Mouse (Mus musculus) forebrain, embryonic 16.5 days (tissue): Measurements from ENCODE around the gene Brf1. TPM values are rescaled to one million over a fixed set of nuclear protein-coding genes. Genes with fewer than 3 reads are reported as not detected.

Experiments used
- ATAC-seq: fragments of 200-750 bp; cut with Nextera tagmentation; 2 replicates; pipeline ENCODE4 v1.8.0; 2017; ENCODE audit warnings: mild to moderate bottlenecking, moderate library complexity
- H3K27ac ChIP-seq: fragments of 300-500 bp; sonication (generic); 2 replicates; pipeline ENCODE4 v1.5.1; 2014; ENCODE audit warnings: low read length, control low read depth
- H3K27me3 ChIP-seq: fragments of 300-500 bp; sonication (generic); replicated peaks from 2 replicates; pipeline ENCODE4 v1.6.1; 2014; ENCODE audit warnings: low read length; ENCODE audit not compliant: control insufficient read depth, insufficient read depth
- H3K36me3 ChIP-seq: fragments of 300-500 bp; sonication (generic); 2 replicates; pipeline ENCODE4 v1.6.1; 2014; ENCODE audit not compliant: control insufficient read depth, insufficient read depth
- H3K4me1 ChIP-seq: fragments of 300-500 bp; sonication (generic); replicated peaks from 2 replicates; pipeline ENCODE4 v1.6.1; 2014; ENCODE audit warnings: low read length; ENCODE audit not compliant: control insufficient read depth, insufficient read depth
- H3K4me2 ChIP-seq: fragments of 300-500 bp; sonication (generic); 2 replicates; pipeline ENCODE4 v1.6.1; 2014; ENCODE audit warnings: mild to moderate bottlenecking, low read length, control low read depth
- H3K4me3 ChIP-seq: fragments of 300-500 bp; sonication (generic); replicated peaks from 2 replicates; pipeline ENCODE4 v1.5.1; 2014; ENCODE audit warnings: mild to moderate bottlenecking, low read length, control low read depth
- H3K9ac ChIP-seq: fragments of 300-500 bp; sonication (generic); replicated peaks from 2 replicates; pipeline ENCODE4 v1.6.1; 2014; ENCODE audit warnings: low read depth, low read length, control low read depth
- H3K9me3 ChIP-seq: fragments of 300-500 bp; sonication (generic); 2 replicates; pipeline ENCODE4 v1.6.1; 2016; ENCODE audit warnings: low read length; ENCODE audit not compliant: control insufficient read depth
- WGBS: fragments of 180-500 bp; shearing (Covaris S2); extraction: QIAGEN DNeasy Blood & Tissue Kit; methylation state at CpG from one replicate; pipeline ENCODE4 v1.1.7; 2014; 5-methylcytosine and 5-hydroxymethylcytosine counted together
- polyA plus RNA-seq: library from polyadenylated mRNA; unstranded; fragments of >200 nt; fragmentation: Nextera tagmentation; extraction: Ambion mirVana; gene quantifications from 2 replicates; pipeline ENCODE4 v1.2.1, GENCODE M21; 2015

Gene Brf1
- polyA plus RNA-seq, 1 experiment from 2014 or later: 64.6 TPM

GRCm38 (mm10) chr12:112940238-112940637 is 60.3 kb downstream of the Brf1 start:
- Histone ChIP-seq H3K4me2 (no peak overlapping the region), H3K4me1 (peaks cover 15% of the 10 kb centered on the region), H3K27me3 (no peaks in the 10 kb centered on the region), H3K36me3 (no peaks in the 10 kb centered on the region), H3K27ac (no peak overlapping the region), H3K9ac (no peak overlapping the region), H3K9me3 (no peaks in the 10 kb centered on the region), H3K4me3 (no peak overlapping the region)
- no peak for ATAC-seq
- WGBS: 85% methylated on average over 4 of the region's 4 CpGs

DNA sequence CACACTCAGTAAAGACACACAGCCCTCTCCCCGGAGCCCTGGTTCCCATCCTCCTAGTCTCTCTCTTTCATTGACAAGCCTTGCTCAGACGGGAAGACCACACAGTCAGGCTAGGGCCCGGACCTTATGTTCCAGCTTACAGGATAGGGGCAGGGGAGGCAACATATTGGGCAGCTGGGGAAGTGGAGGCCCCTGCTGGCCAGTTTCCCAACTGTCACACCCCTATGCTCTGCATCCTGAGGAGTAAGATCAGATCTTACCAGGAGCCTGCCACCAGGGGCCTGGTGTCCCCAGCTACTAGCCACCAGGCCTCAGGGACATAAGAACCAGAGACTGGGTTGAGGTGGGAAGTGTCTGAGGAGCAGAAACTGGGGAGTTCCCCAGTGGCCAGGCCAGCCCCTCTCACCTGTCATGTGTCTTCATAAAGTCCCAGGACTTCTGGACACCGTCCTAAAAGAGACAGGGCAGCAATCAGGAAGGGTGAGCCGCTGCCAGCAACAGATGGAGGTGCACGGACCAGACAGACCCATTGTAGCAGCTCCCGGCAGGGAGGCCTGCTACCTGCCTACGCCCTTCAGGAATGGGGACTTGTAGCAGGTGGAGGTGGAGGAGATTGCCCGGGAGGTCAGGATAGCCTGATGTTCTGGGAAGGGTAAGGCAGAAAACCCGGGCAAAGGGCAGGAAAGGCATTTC is 61.5 kb downstream of the Brf1 start:
- Histone ChIP-seq H3K9me3 (no peaks in the 10 kb centered on the region), H3K27ac (no peak overlapping the region), H3K27me3 (no peaks in the 10 kb centered on the region), H3K4me3 (no peak overlapping the region), H3K4me2 (no peak overlapping the region), H3K9ac (no peak overlapping the region), H3K4me1 (peaks cover 15% of the 10 kb centered on the region), H3K36me3 (no peaks in the 10 kb centered on the region)
- WGBS: 64% methylated on average over 10 of the region's 10 CpGs
- no peak for ATAC-seq

- Histone ChIP-seq H3K9ac (no peak overlapping the region), H3K9me3 (no peaks in the 10 kb centered on the region), H3K27ac (no peak overlapping the region), H3K4me3 (no peak overlapping the region), H3K36me3 (no peaks in the 10 kb centered on the region), H3K4me2 (no peak overlapping the region), H3K4me1 (peaks cover 15% of the 10 kb centered on the region), H3K27me3 (no peaks in the 10 kb centered on the region)
- WGBS: 83% methylated on average over 10 of the region's 10 CpGs
- ATAC-seq: no peak
These were observed 62.1 kb downstream of the Brf1 start for GRCm38 (mm10) chr12:112938366-112938765.

DNA sequence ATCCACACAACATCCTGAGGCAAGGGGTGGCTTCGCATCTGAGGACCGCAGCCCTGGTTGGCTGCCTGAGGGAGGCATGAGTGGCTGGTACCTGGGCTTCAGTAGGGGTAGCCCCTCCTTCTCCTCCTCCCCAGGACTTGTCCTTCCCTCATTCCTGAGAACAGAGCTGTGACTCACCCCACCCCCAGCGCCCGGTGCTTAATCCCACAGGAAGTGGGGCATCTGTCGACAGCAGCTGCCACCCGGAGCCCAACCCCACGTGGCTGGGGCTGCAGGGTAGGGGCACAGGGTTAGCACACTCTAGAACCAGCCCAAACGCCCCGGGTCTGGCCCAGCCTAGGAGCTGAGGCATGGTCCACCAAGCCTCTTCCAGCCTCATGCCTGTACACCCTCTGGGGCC is 62.6 kb downstream of the Brf1 start:
- H3K9ac ChIP-seq: no peak overlapping the region
- no peaks in the 10 kb centered on the region for H3K9me3 ChIP-seq
- no peaks in the 10 kb centered on the region for H3K36me3 ChIP-seq
- H3K4me1 ChIP-seq: peaks cover 15% of the 10 kb centered on the region
- ATAC-seq: no peak
- WGBS: 61% methylated on average over 9 of the region's 9 CpGs
- no peaks in the 10 kb centered on the region for H3K27me3 ChIP-seq
- H3K4me3 ChIP-seq: no peak overlapping the region
- no peak overlapping the region for H3K27ac ChIP-seq
- no peak overlapping the region for H3K4me2 ChIP-seq

DNA sequence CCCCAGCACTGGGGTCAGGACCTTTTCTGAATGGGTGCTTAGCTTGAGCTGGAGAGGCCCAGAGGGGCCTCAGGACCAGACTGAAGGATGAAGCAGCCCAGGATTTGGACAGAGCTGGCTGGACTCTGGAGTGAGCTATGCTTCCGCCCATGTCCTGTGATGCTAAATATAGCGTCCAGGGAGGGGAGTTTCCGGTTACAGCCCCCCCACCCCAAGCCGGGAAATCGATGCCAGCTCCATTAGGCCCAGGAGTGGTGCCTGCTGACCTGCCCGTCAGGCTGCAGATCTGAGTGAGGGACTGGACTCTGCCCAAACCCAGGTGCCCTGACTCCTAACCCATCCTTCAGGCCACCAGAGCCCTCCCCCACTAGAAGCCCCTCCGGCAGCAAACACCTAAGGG is 67.9 kb downstream of the Brf1 start:
- H3K27ac ChIP-seq: no peak overlapping the region
- peaks cover 10% of the 10 kb centered on the region; the same call in 1 of the 2 replicates for H3K27me3 ChIP-seq
- H3K4me3 ChIP-seq: no peak overlapping the region
- H3K4me1 ChIP-seq: peaks cover 18% of the 10 kb centered on the region
- H3K4me2 ChIP-seq: no peak overlapping the region
- H3K9me3 ChIP-seq: no peaks in the 10 kb centered on the region
- no peak for ATAC-seq
- H3K9ac ChIP-seq: no peak overlapping the region
- H3K36me3 ChIP-seq: no peaks in the 10 kb centered on the region
- 66% methylated on average over 7 of the region's 7 CpGs for WGBS

DNA sequence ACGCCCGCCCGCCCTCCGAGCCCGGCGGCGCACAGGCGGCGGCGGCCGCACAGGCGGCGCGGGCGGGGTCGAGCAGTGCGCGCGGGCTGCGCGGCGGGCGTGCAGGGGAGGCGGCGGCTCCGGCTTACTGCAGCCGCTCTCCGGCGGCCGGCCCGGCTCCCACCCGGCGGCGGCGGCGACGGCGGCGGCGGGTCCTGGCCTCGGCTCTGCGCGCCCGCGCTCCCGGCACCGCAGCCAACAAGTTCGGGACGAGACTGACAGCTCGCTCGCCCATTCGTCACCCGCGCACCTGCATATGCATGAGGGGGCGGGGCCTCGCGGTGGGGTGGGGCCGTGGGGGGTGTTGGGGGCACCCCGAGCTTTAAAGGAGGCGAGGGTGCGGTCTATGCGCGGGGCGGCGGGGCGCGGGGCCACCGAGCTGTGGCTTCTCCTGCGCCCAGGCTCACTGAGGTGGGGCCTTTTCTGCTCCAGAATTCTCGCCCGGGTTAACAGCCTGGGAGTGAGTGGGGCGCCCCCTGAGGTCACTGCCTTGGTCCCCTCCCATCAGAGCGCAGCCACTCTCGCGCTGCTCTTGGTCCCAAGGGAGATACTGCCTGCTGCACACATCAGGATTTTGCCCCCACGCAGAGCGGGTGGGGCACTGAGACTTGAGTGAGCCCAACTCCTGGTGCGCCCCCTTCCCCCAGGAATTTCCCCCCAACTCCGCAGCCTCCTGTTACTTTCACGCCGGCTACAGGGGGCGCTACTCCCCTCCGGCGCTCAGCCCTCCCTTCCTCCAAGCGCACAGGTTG is 70.7 kb downstream of the Brf1 start, which contains the start of gene Jag2:
Jag2 (minus strand) TSS at position 215 of the 791 bp plus-strand sequence.
- ATAC-seq: peak; percentile 63
- peak within 1 kb of the TSS; percentile 75 for H3K9ac ChIP-seq
- peaks cover 28% of the 10 kb centered on the region for H3K4me1 ChIP-seq
- peak within 1 kb of the TSS; percentile 71 for H3K4me3 ChIP-seq
- peak within 1 kb of the TSS; percentile 79 for H3K4me2 ChIP-seq
- WGBS: under 1% methylated on average over 61 of the region's 85 CpGs
- H3K27ac ChIP-seq: peak within 1 kb of the TSS; percentile 65
- H3K27me3 ChIP-seq: peaks cover 17% of the 10 kb centered on the region; the same call in 1 of the 2 replicates
- no peaks in the 10 kb centered on the region for H3K36me3 ChIP-seq
- H3K9me3 ChIP-seq: no peaks in the 10 kb centered on the region

GRCm38 (mm10) chr12:112928401-112929241 is 71.9 kb downstream of the Brf1 start:
- WGBS: under 1% methylated on average over 120 of the region's 124 CpGs
- ATAC-seq: peak; percentile 39
- H3K4me3 ChIP-seq: peak overlapping the region; percentile 71

DNA sequence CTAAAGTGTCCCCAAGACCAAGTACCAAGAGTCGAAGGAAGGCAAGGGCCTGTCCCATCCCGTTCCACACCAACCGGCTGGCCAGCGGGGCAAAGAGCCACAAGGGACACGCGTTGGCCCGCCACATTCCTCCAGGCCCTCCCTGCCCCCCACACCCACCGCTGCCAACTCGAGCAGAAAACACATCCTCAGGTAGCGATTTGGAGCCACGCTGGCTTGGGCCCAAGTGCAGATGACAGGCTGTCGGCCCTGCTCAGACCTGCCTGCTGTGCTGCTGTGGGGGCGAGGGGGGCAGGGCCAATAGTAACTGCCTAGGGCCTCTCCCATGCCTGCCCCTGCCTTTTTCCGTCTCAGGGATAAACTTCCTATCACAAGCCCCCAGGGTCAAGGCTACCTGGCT is 73.2 kb downstream of the Brf1 start:
- peaks cover 28% of the 10 kb centered on the region for H3K4me1 ChIP-seq
- peaks cover 17% of the 10 kb centered on the region; the same call in 1 of the 2 replicates for H3K27me3 ChIP-seq
- no peak overlapping the region for H3K4me3 ChIP-seq
- no peaks in the 10 kb centered on the region for H3K9me3 ChIP-seq
- no peak overlapping the region for H3K27ac ChIP-seq
- H3K4me2 ChIP-seq: no peak overlapping the region; the same call in 1 of the 2 replicates
- H3K9ac ChIP-seq: no peak overlapping the region
- H3K36me3 ChIP-seq: no peaks in the 10 kb centered on the region
- 62% methylated on average over 14 of the region's 14 CpGs for WGBS
- ATAC-seq: no peak

More at GRCm38 (mm10) chr12:112928401-112929241, 71.9 kb downstream of the Brf1 start:
- Histone ChIP-seq H3K4me1 (peaks cover 28% of the 10 kb centered on the region), H3K9me3 (no peaks in the 10 kb centered on the region), H3K4me2 (peak overlapping the region; percentile 79), H3K9ac (peak overlapping the region; percentile 75), H3K27me3 (peaks cover 17% of the 10 kb centered on the region; the same call in 1 of the 2 replicates), H3K36me3 (no peaks in the 10 kb centered on the region), H3K27ac (peak overlapping the region; percentile 65)

- Histone ChIP-seq H3K4me3 (no peak overlapping the region), H3K36me3 (no peaks in the 10 kb centered on the region), H3K4me1 (peaks cover 28% of the 10 kb centered on the region), H3K9ac (no peak overlapping the region), H3K4me2 (no peak overlapping the region), H3K27me3 (peaks cover 15% of the 10 kb centered on the region; the same call in 1 of the 2 replicates), H3K9me3 (no peaks in the 10 kb centered on the region), H3K27ac (no peak overlapping the region)
- ATAC-seq: no peak
- 88% methylated on average over 6 of the region's 6 CpGs for WGBS
These were observed 74.6 kb downstream of the Brf1 start for GRCm38 (mm10) chr12:112925950-112926349.
